Mouse (Mus musculus) lung, adult 2 months (tissue): Measurements from ENCODE around the gene Ccdc186.

ENCODE experiments used
- CTCF ChIP-seq: fragments of 200-500 bp; IDR thresholded peaks from 2 replicates; pipeline ENCODE4 v1.5.1; 2011; ENCODE audit warnings: mild to moderate bottlenecking, low read length, control low read depth; ENCODE audit not compliant: insufficient read depth
- POLR2A ChIP-seq: fragments of 200-500 bp; IDR thresholded peaks from 2 replicates; pipeline ENCODE4 v1.6.1; 2011; ENCODE audit warnings: low read depth, mild to moderate bottlenecking, control low read depth, low read length, borderline replicate concordance; ENCODE audit errors: extremely low read depth

- TF ChIP-seq CTCF = peak; percentile 59
- no peak for TF ChIP-seq POLR2A
Measured at GRCm38 (mm10) chr19:56745061-56745460, 76.9 kb downstream of the Ccdc186 start.
